Mouse (Mus musculus): ENCODE measurements around the gene Batf. TPM values are rescaled to one million over a fixed set of nuclear protein-coding genes. Genes with fewer than 3 reads are reported as not detected.

The Batf gene
- polyA plus RNA-seq (2015; fragmentation: Nextera tagmentation; extraction: Ambion mirVana) = 3.5 and 4.0 TPM in 2 replicates

DNA sequence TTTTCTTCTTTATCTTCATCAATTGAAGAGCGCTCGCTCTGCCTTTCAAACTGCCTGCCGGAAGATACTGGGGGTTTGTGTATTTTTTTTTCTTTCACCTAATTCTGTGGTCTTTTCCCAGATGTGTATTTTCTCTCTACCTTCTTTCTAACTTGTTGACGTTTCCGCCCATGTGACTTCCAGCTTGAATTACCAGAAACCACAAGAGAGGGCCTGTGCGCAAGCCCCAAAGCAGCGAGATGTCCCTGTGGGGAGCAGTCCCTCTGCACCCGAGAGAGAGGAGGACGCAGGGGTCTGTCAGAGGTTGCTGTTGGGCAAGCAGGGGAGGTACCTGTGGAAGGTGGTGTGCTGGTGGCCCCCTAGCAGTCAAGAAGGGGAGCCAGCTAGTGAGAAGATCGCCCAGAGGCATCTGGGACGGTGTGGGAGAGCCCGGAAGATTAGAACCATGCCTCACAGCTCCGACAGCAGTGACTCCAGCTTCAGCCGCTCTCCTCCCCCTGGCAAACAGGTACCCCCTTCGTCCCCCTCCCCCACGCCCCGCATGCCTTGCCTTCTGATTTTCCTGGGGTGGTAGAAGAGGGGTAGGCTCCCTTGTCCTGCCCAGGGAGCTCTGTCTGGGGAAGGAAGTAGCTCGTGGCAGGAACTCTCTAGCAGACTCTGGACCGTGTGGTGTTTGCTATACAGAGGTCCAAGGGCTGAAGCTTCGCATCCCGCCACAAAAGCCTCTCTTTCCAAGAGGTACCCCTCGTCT, at the start of gene Batf:
Gene Batf, plus strand, starts transcription at position 204 of the 751 bp plus-strand sequence.
- no peaks in the 10 kb centered on the region for H3K36me3 ChIP-seq
- 0 out of 2 replicates have a peak within 1 kb of the TSS, but pooled peaks have one; percentile 3 for H3K9ac ChIP-seq
- WGBS = 33% methylated on average over 22 of the region's 22 CpGs
- H3K4me3 ChIP-seq (replicated peaks) = peak within 1 kb of the TSS; percentile 26
- H3K9me3 ChIP-seq (replicated peaks) = no peaks in the 10 kb centered on the region
- H3K27ac ChIP-seq = no peak within 1 kb of the TSS
- peaks cover 10% of the 10 kb centered on the region for H3K4me1 ChIP-seq
- H3K27me3 ChIP-seq = no peaks in the 10 kb centered on the region
- H3K4me2 ChIP-seq = peak within 1 kb of the TSS; percentile 51
- no peak for ATAC-seq (replicated peaks; ENCODE audit: low FRiP score)

DNA sequence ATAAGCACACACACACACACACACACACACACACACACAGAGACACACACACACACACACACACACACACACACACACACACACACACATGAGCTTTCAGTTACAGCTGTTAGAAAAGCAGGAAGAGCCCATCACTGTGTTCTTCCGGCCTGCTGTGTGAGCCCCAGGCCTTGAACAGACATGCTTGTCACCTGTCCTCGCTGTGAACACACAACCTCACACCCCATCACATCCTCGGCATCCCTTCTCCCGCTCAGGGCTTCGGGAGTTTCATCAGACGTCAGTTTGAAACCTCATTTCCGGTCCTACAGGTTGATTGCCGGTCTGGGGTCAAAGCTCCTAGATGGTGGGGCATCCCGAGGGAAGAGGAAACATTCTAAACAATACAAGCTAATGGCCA, 48.5 kb upstream of the Batf start:
- Histone ChIP-seq H3K9ac (no peak overlapping the region), H3K36me3 (peaks cover 14% of the 10 kb centered on the region; the same call in 1 of the 2 replicates), H3K4me3 (replicated peaks) (no peak overlapping the region), H3K27me3 (no peaks in the 10 kb centered on the region), H3K4me2 (no peak overlapping the region), H3K4me1 (peaks cover 21% of the 10 kb centered on the region), H3K9me3 (replicated peaks) (no peaks in the 10 kb centered on the region), H3K27ac (no peak overlapping the region)
- 62% methylated on average over 9 of the region's 9 CpGs for WGBS
- no peak for ATAC-seq (replicated peaks; ENCODE audit: low FRiP score)

DNA sequence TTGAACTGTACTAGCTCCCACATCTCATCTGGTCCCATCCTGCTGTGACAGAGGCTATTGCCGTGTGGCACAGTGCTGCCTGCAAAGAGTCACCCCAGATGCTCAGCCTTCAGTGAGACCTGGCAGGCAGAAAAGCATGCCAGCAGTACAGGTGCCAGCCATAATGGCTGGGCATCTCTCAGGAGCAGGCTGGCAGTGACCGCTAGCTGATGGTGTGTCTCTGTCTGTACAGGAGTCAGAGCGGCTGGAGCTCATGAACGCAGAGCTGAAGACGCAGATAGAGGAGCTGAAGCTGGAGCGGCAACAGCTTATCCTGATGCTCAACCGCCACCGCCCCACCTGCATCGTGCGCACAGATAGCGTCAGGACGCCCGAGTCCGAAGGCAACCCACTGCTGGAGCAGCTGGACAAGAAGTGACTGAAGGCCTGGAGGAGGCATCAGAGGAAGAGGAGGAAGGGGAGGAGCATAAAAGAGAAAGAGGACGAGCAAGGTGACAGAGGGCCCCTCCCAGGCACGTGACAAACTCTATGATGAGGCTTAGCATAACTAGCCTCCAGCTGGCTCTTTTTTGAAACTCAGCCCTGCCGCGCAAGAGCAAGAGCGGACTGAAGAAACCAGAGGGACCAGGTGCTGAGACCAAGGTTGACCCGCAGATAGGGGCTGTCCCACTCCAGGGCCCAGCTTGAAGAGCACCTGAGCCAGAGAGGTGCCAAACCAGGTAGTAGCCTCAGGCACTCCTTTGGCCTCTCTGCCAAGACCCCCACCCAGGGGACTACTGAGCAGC, 47.7 kb upstream of the Batf start:
- H3K9me3 ChIP-seq (replicated peaks) = no peaks in the 10 kb centered on the region
- H3K27ac ChIP-seq = no peak overlapping the region
- peaks cover 24% of the 10 kb centered on the region for H3K4me1 ChIP-seq
- WGBS = 81% methylated on average over 20 of the region's 20 CpGs
- H3K36me3 ChIP-seq = peaks cover 13% of the 10 kb centered on the region; the same call in 1 of the 2 replicates
- H3K27me3 ChIP-seq = no peaks in the 10 kb centered on the region
- H3K4me2 ChIP-seq = no peak overlapping the region
- no peak overlapping the region for H3K4me3 ChIP-seq (replicated peaks)
- no peak overlapping the region for H3K9ac ChIP-seq
- ATAC-seq (replicated peaks; ENCODE audit: low FRiP score) = no peak

DNA sequence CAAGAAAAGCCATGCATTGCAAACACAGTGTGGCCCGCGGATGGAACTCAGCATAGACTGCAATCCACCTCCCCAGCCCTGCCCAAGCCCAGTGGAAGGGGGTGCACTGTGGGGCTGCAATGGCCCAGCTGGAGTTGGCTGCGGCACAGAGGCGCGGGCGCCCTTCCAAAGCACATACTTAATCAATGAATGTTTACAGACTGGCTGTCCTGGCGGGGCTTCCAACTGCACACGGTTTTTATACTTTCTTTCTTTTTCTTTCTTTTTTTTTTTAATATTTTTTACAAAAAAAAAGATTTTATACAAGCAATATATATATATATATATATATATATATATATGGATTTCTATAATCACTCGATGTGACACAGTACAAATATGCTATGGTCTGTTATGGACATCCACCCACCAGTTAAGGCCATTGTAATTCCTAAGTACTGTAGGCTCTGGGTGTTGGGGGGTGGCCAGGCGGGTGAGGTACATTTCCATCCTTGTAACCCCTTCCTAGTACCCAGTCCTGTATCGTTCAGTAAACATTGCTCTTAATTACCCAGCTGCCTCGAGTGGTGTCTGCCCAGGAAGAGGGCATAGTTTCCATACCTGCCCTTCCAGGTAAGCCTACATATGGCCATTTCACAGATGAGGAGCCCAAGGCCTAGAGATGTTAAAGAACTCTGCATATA, 47.0 kb upstream of the Batf start:
- H3K36me3 ChIP-seq = peaks cover 9% of the 10 kb centered on the region; the same call in 1 of the 2 replicates
- no peak overlapping the region for H3K4me2 ChIP-seq

DNA sequence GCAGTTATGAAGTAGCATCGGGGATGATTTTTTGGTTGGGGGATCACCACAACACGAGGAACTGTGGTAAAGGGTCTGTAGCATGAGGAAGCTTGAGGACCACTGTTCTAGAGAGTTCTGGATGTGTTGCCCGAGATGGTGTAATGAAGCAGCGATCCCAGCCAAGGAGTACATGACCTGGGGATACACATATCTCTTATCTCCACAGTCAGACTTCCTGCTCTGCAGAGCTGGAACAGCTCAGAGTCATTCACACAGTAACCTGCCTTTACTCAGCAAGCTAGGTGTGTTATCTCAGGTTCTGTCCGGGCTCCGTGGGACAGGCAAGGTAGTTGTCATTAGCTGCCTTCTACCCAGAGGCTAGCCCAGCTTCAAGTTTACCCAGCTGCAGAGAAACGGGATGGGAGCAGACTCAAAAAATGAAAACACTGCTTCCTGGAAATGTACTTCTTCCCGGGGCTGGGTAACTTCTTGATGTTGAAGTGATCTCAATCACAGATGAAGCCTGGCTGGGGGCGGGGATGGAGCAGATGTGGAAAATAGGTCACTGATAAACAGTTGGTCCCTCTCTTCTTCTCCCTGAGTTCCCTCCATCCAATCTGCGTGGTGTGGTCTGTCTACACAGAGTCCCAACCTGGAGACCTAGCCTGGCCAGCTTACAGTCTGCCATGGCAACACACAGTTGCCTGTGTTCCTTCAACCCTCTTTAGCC, 45.5 kb upstream of the Batf start:
- Histone ChIP-seq H3K4me3 (replicated peaks) (no peak overlapping the region), H3K27me3 (no peaks in the 10 kb centered on the region), H3K4me1 (peaks cover 28% of the 10 kb centered on the region), H3K4me2 (no peak overlapping the region), H3K9ac (no peak overlapping the region), H3K27ac (no peak overlapping the region), H3K9me3 (replicated peaks) (no peaks in the 10 kb centered on the region), H3K36me3 (peaks cover 9% of the 10 kb centered on the region; the same call in 1 of the 2 replicates)
- no peak for ATAC-seq (replicated peaks; ENCODE audit: low FRiP score)
- WGBS = 56% methylated on average over 10 of the region's 10 CpGs

More for the DNA sequence above, 47.0 kb upstream of the Batf start:
- Histone ChIP-seq H3K9ac (no peak overlapping the region), H3K4me1 (peaks cover 26% of the 10 kb centered on the region), H3K27me3 (no peaks in the 10 kb centered on the region), H3K9me3 (replicated peaks) (no peaks in the 10 kb centered on the region), H3K27ac (no peak overlapping the region), H3K4me3 (replicated peaks) (no peak overlapping the region)
- 81% methylated on average over 12 of the region's 12 CpGs for WGBS
- ATAC-seq (replicated peaks; ENCODE audit: low FRiP score) = no peak

DNA sequence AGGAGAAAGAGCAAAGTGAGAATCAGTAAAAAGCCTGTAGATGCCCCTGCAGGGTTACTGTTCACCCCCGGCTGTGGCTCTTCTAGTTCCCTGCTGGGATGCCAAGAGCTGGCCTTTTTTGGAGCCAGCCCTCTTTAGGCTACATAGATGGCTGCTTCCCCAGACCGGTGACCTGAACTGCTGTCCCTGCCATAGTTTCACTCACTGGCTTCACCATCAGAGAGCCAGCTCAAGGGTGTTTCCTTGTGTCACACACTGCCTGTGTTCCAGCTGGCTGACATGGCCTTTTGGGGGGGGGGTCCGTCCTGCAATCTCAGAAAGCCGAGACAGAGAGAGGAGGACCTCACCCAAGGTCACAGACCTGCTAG, 44.9 kb upstream of the Batf start:
- WGBS = 45% methylated on average over 4 of the region's 4 CpGs
- ATAC-seq (replicated peaks; ENCODE audit: low FRiP score) = no peak
- H3K27ac ChIP-seq = no peak overlapping the region
- H3K4me3 ChIP-seq (replicated peaks) = no peak overlapping the region
- H3K36me3 ChIP-seq = peaks cover 9% of the 10 kb centered on the region; the same call in 1 of the 2 replicates
- peaks cover 28% of the 10 kb centered on the region for H3K4me1 ChIP-seq
- no peak overlapping the region for H3K9ac ChIP-seq
- no peaks in the 10 kb centered on the region for H3K27me3 ChIP-seq
- no peaks in the 10 kb centered on the region for H3K9me3 ChIP-seq (replicated peaks)
- H3K4me2 ChIP-seq = no peak overlapping the region

DNA sequence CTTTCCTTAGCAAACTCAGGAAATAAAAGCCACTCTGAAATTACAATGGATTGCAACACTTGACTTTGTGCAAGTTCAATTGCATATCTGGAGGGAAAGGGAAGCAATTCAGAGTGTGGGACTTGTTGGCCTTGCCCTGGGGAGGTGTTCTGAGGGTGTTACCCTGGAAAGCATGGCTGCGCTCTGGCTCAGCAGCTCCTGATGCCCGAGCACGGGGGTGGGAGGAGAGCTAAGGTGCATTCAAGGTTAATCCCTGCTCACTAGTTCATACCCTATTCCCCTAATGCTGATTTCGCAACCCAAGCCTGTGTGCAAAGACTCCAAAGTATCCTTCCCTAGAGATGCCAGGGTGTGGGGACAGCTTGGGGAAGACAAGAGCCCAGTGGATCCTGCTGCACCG, 42.7 kb upstream of the Batf start:
- Histone ChIP-seq H3K4me2 (no peak overlapping the region), H3K27ac (no peak overlapping the region), H3K4me1 (peaks cover 25% of the 10 kb centered on the region), H3K36me3 (peaks cover 5% of the 10 kb centered on the region; the same call in 1 of the 2 replicates), H3K9me3 (replicated peaks) (no peaks in the 10 kb centered on the region), H3K9ac (no peak overlapping the region), H3K27me3 (no peaks in the 10 kb centered on the region), H3K4me3 (replicated peaks) (no peak overlapping the region)
- no peak for ATAC-seq (replicated peaks; ENCODE audit: low FRiP score)
- WGBS = 65% methylated on average over 5 of the region's 5 CpGs

DNA sequence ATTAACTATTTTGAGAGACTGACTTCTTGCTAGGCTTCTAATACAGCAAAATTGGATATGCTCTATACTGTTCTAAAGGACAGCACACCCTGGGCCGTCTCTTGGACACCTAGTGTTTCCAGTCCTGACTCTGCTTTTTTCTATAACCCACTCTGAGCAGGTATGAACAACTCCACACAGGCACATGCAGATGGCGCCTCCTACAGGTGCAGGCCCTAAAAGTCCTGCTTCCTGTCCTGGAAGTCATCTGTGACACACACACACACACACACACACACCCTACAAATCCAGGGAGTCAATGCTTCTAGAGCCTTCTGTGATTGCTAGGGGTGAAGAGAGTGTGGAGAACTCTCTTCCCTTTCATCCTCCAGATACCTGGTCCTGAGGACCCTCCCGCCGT, 40.8 kb upstream of the Batf start:
- 90% methylated on average over 4 of the region's 4 CpGs for WGBS
- Histone ChIP-seq H3K4me1 (peaks cover 22% of the 10 kb centered on the region), H3K36me3 (no peaks in the 10 kb centered on the region), H3K4me3 (replicated peaks) (no peak overlapping the region), H3K27me3 (no peaks in the 10 kb centered on the region), H3K27ac (no peak overlapping the region), H3K9me3 (replicated peaks) (no peaks in the 10 kb centered on the region), H3K9ac (no peak overlapping the region), H3K4me2 (no peak overlapping the region)
- ATAC-seq (replicated peaks; ENCODE audit: low FRiP score) = no peak

DNA sequence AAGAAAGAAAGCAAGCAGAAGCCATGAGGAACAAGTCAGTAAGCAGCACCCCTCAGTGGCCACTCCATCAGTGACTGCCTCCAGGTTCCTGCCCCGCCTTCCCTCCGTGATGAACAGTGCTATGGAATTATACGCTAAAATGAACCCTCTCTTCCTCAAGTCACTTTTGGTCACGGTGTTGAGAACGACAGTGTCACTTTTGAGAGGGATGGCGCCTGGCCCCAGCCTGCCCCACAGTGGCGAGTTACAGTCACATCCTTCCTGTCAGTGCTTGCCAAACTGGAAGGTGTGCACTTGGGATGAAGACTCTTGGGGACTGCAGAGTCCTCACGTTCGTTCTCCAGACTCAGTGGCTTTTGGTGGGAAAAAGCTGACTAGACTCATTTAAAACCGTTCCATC, 39.1 kb upstream of the Batf start:
- no peak for ATAC-seq (replicated peaks; ENCODE audit: low FRiP score)
- no peaks in the 10 kb centered on the region for H3K9me3 ChIP-seq (replicated peaks)
- 49% methylated on average over 10 of the region's 10 CpGs for WGBS

DNA sequence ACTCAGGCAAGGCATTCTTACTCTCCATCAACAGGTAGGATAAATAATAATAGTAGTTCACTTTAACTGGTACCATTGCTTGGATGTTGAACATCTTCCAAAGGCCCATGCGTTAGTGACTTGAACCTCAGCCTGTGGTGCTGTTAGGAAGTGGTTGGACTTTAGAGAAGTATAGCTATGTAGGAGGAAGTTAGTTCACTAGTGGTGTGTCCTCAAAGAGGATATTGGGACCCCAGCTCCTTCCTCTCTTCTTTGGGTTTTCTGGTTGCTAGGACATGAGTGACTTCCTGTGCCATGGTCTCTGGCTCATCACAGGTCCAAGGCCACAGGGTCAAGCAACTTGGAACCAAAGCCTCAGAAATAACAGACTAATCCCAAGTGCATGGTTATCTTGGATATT, 38.5 kb upstream of the Batf start:
- no peak overlapping the region for H3K4me3 ChIP-seq (replicated peaks)
- H3K4me1 ChIP-seq = peaks cover 6% of the 10 kb centered on the region; the same call in 1 of the 2 replicates
- no peaks in the 10 kb centered on the region for H3K36me3 ChIP-seq
- no peaks in the 10 kb centered on the region for H3K9me3 ChIP-seq (replicated peaks)
- no peak overlapping the region for H3K4me2 ChIP-seq
- H3K9ac ChIP-seq = no peak overlapping the region
- 91% methylated on average over 1 of the region's 1 CpGs for WGBS
- ATAC-seq (replicated peaks; ENCODE audit: low FRiP score) = no peak
- H3K27me3 ChIP-seq = no peaks in the 10 kb centered on the region
- no peak overlapping the region for H3K27ac ChIP-seq

More for the DNA sequence above, 39.1 kb upstream of the Batf start:
- H3K27me3 ChIP-seq = no peaks in the 10 kb centered on the region
- no peak overlapping the region for H3K9ac ChIP-seq
- no peak overlapping the region for H3K4me2 ChIP-seq
- H3K36me3 ChIP-seq = no peaks in the 10 kb centered on the region
- no peak overlapping the region for H3K4me3 ChIP-seq (replicated peaks)
- H3K27ac ChIP-seq = no peak overlapping the region
- H3K4me1 ChIP-seq = peaks cover 10% of the 10 kb centered on the region; the same call in 1 of the 2 replicates

DNA sequence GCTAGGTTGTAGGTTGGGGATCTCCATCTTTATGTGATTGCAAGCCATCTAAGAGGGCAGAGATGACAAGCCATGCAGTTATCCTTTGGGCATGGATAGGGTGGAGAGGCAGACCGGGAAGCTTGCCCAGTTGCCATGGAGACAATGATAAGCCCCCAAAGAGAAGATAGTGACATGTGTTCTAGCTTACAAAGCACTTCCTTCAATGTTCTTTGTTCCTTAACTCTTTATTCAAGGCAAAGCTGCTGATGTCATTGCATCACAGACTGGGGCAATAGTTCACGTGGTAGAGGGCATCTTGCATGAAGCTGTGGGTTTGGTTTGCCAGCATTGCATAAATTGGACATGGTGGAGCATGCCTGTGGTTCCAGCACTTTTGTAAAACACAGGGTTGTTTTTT, 27.1 kb upstream of the Batf start:
- H3K27me3 ChIP-seq = no peaks in the 10 kb centered on the region
- 71% methylated on average over 2 of the region's 2 CpGs for WGBS
- H3K27ac ChIP-seq = no peak overlapping the region
- H3K36me3 ChIP-seq = no peaks in the 10 kb centered on the region
- no peak overlapping the region for H3K4me2 ChIP-seq
- H3K4me3 ChIP-seq (replicated peaks) = no peak overlapping the region
- no peak for ATAC-seq (replicated peaks; ENCODE audit: low FRiP score)
- H3K4me1 ChIP-seq = 0 out of 2 replicates have a peak, but pooled peaks cover 2% of the 10 kb centered on the region
- H3K9ac ChIP-seq = no peak overlapping the region
- no peaks in the 10 kb centered on the region for H3K9me3 ChIP-seq (replicated peaks)
